In the genomic region with DNA sequence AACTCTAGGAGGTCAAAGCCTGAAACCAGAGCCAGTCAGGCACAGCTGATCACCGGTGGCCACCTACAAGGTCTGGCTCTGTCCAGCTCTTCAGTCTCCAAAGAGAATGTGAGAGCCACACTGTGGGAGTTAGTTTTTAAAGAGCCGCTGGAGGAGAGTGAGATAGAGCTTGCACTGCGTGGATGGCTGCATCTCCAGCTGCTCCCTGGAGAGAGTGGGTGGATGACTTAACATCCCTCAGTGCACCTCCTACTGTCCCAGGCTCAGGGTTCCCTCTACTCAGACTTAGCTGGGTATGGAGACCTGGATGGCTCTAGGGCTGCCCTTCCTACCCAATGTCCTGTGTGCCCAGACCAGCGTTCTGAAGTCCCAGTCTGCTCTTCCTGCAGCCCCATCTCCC, we compare ENCODE assay signal across 37 mouse cellular contexts. TPM values are rescaled to one million over a fixed set of nuclear protein-coding genes. Genes with fewer than 3 reads are reported as not detected.
DNase-seq lines count a peak whose midpoint lies in the region; ATAC-seq lines count a peak whose summit lies in the region.
"Had no signal": no experiment of that assay in that cellular context is flagged by ENCODE, and none has a peak within 500 bp of the region (broad histone marks: within the 10 kb centered on the region; RNA-seq: fewer than 3 reads in every experiment).

No protein-coding gene starts in this region.

- no peaks in the 10 kb centered on the region for H3K9me3 ChIP-seq in limb, embryonic 12.5 days
- no peaks in the 10 kb centered on the region for H3K9me3 ChIP-seq in limb, embryonic 10.5 days (replicated peaks)
- H3K9me3 ChIP-seq in limb, embryonic 15.5 days, result no peaks in the 10 kb centered on the region
- H3K9me3 ChIP-seq: hindbrain, embryonic 12.5 days; lung, embryonic 15.5 days had no signal

- H3K36me3 ChIP-seq in limb, embryonic 12.5 days, result no peaks in the 10 kb centered on the region
- no peaks in the 10 kb centered on the region for H3K36me3 ChIP-seq in limb, embryonic 10.5 days
- no peaks in the 10 kb centered on the region for H3K36me3 ChIP-seq in limb, embryonic 15.5 days
- H3K36me3 ChIP-seq: hindbrain, embryonic 12.5 days; lung, embryonic 15.5 days had no signal

- peaks cover 8% of the 10 kb centered on the region for H3K4me1 ChIP-seq in limb, embryonic 12.5 days (replicated peaks)
- H3K4me1 ChIP-seq in limb, embryonic 10.5 days, result peaks cover 16% of the 10 kb centered on the region
- peaks cover 10% of the 10 kb centered on the region for H3K4me1 ChIP-seq in limb, embryonic 15.5 days
- H3K4me1 ChIP-seq: lung, embryonic 15.5 days had no signal

- H3K9ac ChIP-seq in limb, embryonic 12.5 days (replicated peaks), result no peak overlapping the region
- no peak overlapping the region for H3K9ac ChIP-seq in limb, embryonic 15.5 days
- H3K9ac ChIP-seq: hindbrain, embryonic 12.5 days; lung, embryonic 15.5 days had no signal

- peak; percentile 96 for ATAC-seq in frontal cortex, adult (ENCODE audit: low TSS enrichment)
- ATAC-seq in limb, embryonic 12.5 days (ENCODE audit: insufficient number of reproducible peaks, insufficient read depth, low FRiP score, low TSS enrichment, low read depth), result no peak
- ATAC-seq in limb, embryonic 15.5 days (ENCODE audit: insufficient number of reproducible peaks, low FRiP score, low TSS enrichment, low read depth), result no peak
- ATAC-seq: forebrain, embryonic 16.5 days; intestine, embryonic 16.5 days; midbrain, embryonic 16.5 days; Patski had no signal

- H3K4me2 ChIP-seq in limb, embryonic 12.5 days, result 0 out of 2 replicates have a peak overlapping the region, but pooled peaks have one; percentile 52
- no peak overlapping the region for H3K4me2 ChIP-seq in limb, embryonic 15.5 days
- H3K4me2 ChIP-seq: heart, embryonic 11.5 days; hindbrain, embryonic 12.5 days; liver, embryonic 11.5 days; lung, embryonic 15.5 days; midbrain, embryonic 11.5 days had no signal

- H3K4me3 ChIP-seq in limb, embryonic 12.5 days (replicated peaks), result no peak overlapping the region
- H3K4me3 ChIP-seq in limb, embryonic 10.5 days, result no peak overlapping the region
- H3K4me3 ChIP-seq in limb, embryonic 15.5 days, result peak overlapping the region; percentile 31
- H3K4me3 ChIP-seq: erythroblast, embryonic 14.5 days; hindbrain, embryonic 12.5 days; lung, embryonic 15.5 days had no signal

- WGBS in limb, embryonic 12.5 days, result 62% methylated on average over 4 of the region's 4 CpGs
- WGBS in limb, embryonic 10.5 days, result 65% methylated on average over 4 of the region's 4 CpGs
- WGBS in limb, embryonic 15.5 days, result 61% methylated on average over 4 of the region's 4 CpGs

- peaks cover 85% of the 10 kb centered on the region for H3K27me3 ChIP-seq in limb, embryonic 12.5 days
- peaks cover 65% of the 10 kb centered on the region for H3K27me3 ChIP-seq in limb, embryonic 10.5 days (ENCODE audit: low read depth, poor library complexity, severe bottlenecking)
- peaks cover 57% of the 10 kb centered on the region for H3K27me3 ChIP-seq in limb, embryonic 15.5 days

- no peak overlapping the region for H3K27ac ChIP-seq in limb, embryonic 12.5 days
- no peak overlapping the region for H3K27ac ChIP-seq in limb, embryonic 10.5 days
- no peak overlapping the region for H3K27ac ChIP-seq in limb, embryonic 15.5 days
- H3K27ac ChIP-seq: hindbrain, embryonic 12.5 days; lung, embryonic 15.5 days had no signal

- DNase-seq in frontal cortex, postnatal 25 days (ENCODE audit: low spot score in 2 of 2), result no peak
- no peak for DNase-seq in limb, embryonic 10.5 days (ENCODE audit: low spot score)
- DNase-seq in brain, adult 2 months (ENCODE audit: low read depth, low spot score), result peak; percentile 74
- DNase-seq in adrenal gland, postnatal 14 days, result no peak
- DNase-seq: adrenal gland, postnatal 36 days; gastrocnemius, postnatal 36 days; heart, adult 18-20 months; heart, postnatal 36 days; layer of hippocampus, adult 9-11 months; left cerebral cortex, postnatal 4 days; thymus, adult 2 months; thymus, postnatal 4 days had no signal

RNA-seq across cellular contexts. Expression of gene Ccdc27, which starts 37.7 kb away (rescaled TPM):
- polyA plus RNA-seq in limb, embryonic 12.5 days (2016; fragmentation: Nextera tagmentation; extraction: Ambion mirVana), result not detected in 2 replicates
- not detected in 2 replicates for polyA plus RNA-seq in limb, embryonic 10.5 days (2016; fragmentation: Nextera tagmentation; extraction: Ambion mirVana)
- polyA plus RNA-seq in limb, embryonic 15.5 days (2015; fragmentation: Nextera tagmentation; extraction: Ambion mirVana), result not detected in 2 replicates
- total RNA-seq in adrenal gland, postnatal 14 days (2021), result not detected in 2 replicates
- total RNA-seq: adrenal gland, adult 18-20 months; adrenal gland, postnatal 36 days; gastrocnemius, adult 18-20 months; gastrocnemius, postnatal 36 days; heart, adult 18-20 months; heart, postnatal 36 days; left cerebral cortex, adult 18-20 months; megakaryocyte, adult 5-6 weeks; MEL; neutrophil, adult 5-6 weeks had no signal
- polyA plus RNA-seq: cerebellum, adult 2 months; cortical plate, adult 2 months; erythroblast, embryonic 14.5 days; forebrain, embryonic 11.5 days; forebrain, embryonic 16.5 days; heart, embryonic 11.5 days; heart, embryonic 16.5 days; hindbrain, embryonic 12.5 days; intestine, embryonic 16.5 days; lung, embryonic 15.5 days; midbrain, embryonic 11.5 days; midbrain, embryonic 16.5 days; neural tube, embryonic 11.5 days; spleen, adult 2 months had no signal

RNA-seq across cellular contexts. Expression of gene Smim1, which starts 54.2 kb away (rescaled TPM):
- 6.3 and 8.1 TPM in 2 replicates for polyA plus RNA-seq in limb, embryonic 12.5 days (2016; fragmentation: Nextera tagmentation; extraction: Ambion mirVana)
- 12.7 and 27.4 TPM in 2 replicates for polyA plus RNA-seq in limb, embryonic 10.5 days (2016; fragmentation: Nextera tagmentation; extraction: Ambion mirVana)
- 17.6 and 24.6 TPM in 2 replicates for polyA plus RNA-seq in limb, embryonic 15.5 days (2015; fragmentation: Nextera tagmentation; extraction: Ambion mirVana)
- 31.4 and 33.0 TPM in 2 replicates for total RNA-seq in adrenal gland, postnatal 14 days (2021)

RNA-seq across cellular contexts. Expression of gene Trp73, which starts 59.8 kb away (rescaled TPM):
- 1.2 and 1.9 TPM in 2 replicates for polyA plus RNA-seq in limb, embryonic 12.5 days (2016; fragmentation: Nextera tagmentation; extraction: Ambion mirVana)
- polyA plus RNA-seq in limb, embryonic 10.5 days (2016; fragmentation: Nextera tagmentation; extraction: Ambion mirVana), result 0.30 and 0.80 TPM in 2 replicates
- polyA plus RNA-seq in limb, embryonic 15.5 days (2015; fragmentation: Nextera tagmentation; extraction: Ambion mirVana), result 3.4 and 3.9 TPM in 2 replicates
- not detected in 2 replicates for total RNA-seq in adrenal gland, postnatal 14 days (2021)
- total RNA-seq: adrenal gland, adult 18-20 months; adrenal gland, postnatal 36 days; gastrocnemius, adult 18-20 months; gastrocnemius, postnatal 36 days; heart, postnatal 36 days; megakaryocyte, adult 5-6 weeks; neutrophil, adult 5-6 weeks had no signal
- polyA plus RNA-seq: heart, embryonic 11.5 days had no signal
